Mouse (Mus musculus) testis, adult 2 months (tissue): ENCODE data around the gene Wrnip1. TPM values are rescaled to one million over a fixed set of nuclear protein-coding genes. Genes with fewer than 3 reads are reported as not detected.

Source experiments
- H3K27ac ChIP-seq: fragments of 200-500 bp; 2 replicates; pipeline ENCODE4 v1.5.1; 2012; ENCODE audit warnings: low read depth, low read length; ENCODE audit not compliant: control insufficient read depth, insufficient read depth
- H3K27me3 ChIP-seq: fragments of 200-500 bp; 2 replicates; pipeline ENCODE4 v1.6.1; 2012; ENCODE audit warnings: mild to moderate bottlenecking, low read length, moderate library complexity; ENCODE audit not compliant: control insufficient read depth, insufficient read depth
- H3K36me3 ChIP-seq: fragments of 200-500 bp; 2 replicates; pipeline ENCODE4 v1.6.1; 2012; ENCODE audit warnings: mild to moderate bottlenecking, low read length; ENCODE audit not compliant: control insufficient read depth, insufficient read depth
- H3K4me1 ChIP-seq: fragments of 200-500 bp; 2 replicates; pipeline ENCODE4 v1.6.1; 2012; ENCODE audit warnings: low read length; ENCODE audit not compliant: control insufficient read depth, insufficient read depth
- H3K4me3 ChIP-seq: fragments of 200-500 bp; 2 replicates; pipeline ENCODE4 v1.5.1; 2012; ENCODE audit warnings: low read depth, mild to moderate bottlenecking, low read length, moderate library complexity, mixed read lengths; ENCODE audit not compliant: control insufficient read depth
- CTCF ChIP-seq: fragments of 200-500 bp; IDR thresholded peaks from 2 replicates; pipeline ENCODE4 v1.5.1; 2012; ENCODE audit warnings: low read depth, mild to moderate bottlenecking, inconsistent platforms, low read length, moderate library complexity; ENCODE audit not compliant: control insufficient read depth, insufficient read depth, insufficient replicate concordance
- POLR2A ChIP-seq: fragments of 200-500 bp; IDR thresholded peaks from 2 replicates; pipeline ENCODE4 v1.6.1; 2012; ENCODE audit warnings: low read depth, mild to moderate bottlenecking, inconsistent platforms, low read length, moderate library complexity; ENCODE audit not compliant: control insufficient read depth
- polyA plus RNA-seq: library from polyadenylated mRNA; depleted of rRNA; stranded (reverse); fragments of >200 nt; gene quantifications from 2 replicates; pipeline ENCODE4 v1.2.3, GENCODE M21; 2012

The Wrnip1 gene
- polyA plus RNA-seq, 1 experiment = 6.5 TPM

DNA sequence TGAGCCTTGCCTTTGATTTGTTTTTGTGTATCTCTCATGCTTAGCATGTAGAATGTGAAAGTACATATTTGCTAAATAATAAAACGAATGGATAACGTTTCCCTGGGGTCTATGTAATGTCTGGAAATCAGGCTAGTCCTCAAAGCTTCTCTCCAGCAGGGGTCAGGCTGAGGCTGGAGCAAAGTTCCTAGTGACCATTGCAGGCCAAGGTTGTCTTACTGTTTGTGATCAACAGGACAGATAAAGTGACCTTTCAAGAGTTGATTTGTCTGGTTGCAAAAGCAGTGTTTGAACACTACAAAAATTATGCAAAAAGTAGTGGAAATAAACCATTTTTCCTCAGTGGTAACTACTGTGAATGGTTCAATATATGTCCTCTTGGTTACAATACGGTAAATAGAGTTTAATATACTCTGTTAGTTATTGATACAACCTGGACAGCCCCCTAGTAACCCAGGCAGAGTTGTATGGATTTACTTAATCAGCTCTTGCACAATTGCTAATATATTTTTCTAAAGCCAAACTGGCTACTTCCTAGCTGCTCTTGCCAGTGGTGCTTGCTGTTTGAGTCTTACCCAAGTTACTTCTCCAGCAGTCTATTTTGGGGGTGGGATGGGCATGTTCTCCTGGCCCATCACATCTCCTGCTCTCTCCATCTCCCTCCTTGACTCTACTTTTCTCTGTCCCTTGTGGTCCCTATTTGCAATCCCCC, 25.4 kb downstream of the Wrnip1 start:
- H3K27me3 ChIP-seq = no peaks in the 10 kb centered on the region
- H3K27ac ChIP-seq = no peak overlapping the region
- no peak for TF ChIP-seq CTCF
- no peak for TF ChIP-seq POLR2A
- H3K36me3 ChIP-seq = no peaks in the 10 kb centered on the region
- H3K4me3 ChIP-seq = no peak overlapping the region
- H3K4me1 ChIP-seq = peaks cover 2% of the 10 kb centered on the region

DNA sequence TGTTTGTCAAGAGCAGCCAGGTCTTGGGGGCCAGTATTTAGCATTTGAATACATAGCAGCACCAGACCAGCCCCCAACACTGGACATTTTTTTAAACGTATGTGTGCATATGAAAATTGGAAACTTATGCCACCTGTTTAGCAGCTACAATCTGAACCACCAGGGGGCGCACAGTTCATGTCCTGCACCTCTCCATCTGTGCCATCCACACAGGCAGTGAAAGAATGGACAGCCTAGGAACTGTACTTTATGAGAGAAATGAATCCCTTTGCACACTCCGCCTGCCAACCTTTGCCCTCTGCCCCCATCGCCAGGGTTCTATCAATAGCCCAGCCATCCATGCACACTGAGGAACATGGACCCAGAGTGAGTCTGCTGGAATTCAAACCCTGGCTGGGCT, 26.1 kb downstream of the Wrnip1 start:
- no peak overlapping the region for H3K27ac ChIP-seq
- no peak overlapping the region for H3K4me3 ChIP-seq
- H3K36me3 ChIP-seq = no peaks in the 10 kb centered on the region
- no peaks in the 10 kb centered on the region for H3K27me3 ChIP-seq
- TF ChIP-seq POLR2A (no peak), CTCF (peak; percentile 67; the same call in 1 of the 2 replicates)
- H3K4me1 ChIP-seq = peaks cover 2% of the 10 kb centered on the region

DNA sequence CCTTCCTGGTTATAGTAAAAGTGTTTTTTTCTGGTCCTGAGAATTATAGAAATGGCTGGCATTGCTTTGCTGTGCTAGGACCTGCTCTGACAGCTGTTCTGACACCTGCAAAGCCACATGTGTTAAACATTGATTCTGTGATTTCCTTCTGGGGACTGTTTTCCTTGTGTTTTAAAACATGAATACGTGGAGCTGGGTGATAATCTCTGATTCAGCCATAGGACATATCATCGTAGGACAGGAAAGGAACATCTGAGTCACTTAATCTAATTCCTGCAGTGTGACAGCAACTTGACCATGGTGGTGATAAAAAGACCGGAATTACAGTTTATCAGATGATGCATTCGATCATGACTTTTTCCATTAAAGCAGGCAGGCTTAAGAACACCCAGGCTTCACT, 27.0 kb downstream of the Wrnip1 start:
- TF ChIP-seq POLR2A (no peak), CTCF (no peak)
- Histone ChIP-seq H3K4me3 (no peak overlapping the region), H3K36me3 (no peaks in the 10 kb centered on the region), H3K27me3 (no peaks in the 10 kb centered on the region), H3K4me1 (peaks cover 2% of the 10 kb centered on the region), H3K27ac (no peak overlapping the region)

DNA sequence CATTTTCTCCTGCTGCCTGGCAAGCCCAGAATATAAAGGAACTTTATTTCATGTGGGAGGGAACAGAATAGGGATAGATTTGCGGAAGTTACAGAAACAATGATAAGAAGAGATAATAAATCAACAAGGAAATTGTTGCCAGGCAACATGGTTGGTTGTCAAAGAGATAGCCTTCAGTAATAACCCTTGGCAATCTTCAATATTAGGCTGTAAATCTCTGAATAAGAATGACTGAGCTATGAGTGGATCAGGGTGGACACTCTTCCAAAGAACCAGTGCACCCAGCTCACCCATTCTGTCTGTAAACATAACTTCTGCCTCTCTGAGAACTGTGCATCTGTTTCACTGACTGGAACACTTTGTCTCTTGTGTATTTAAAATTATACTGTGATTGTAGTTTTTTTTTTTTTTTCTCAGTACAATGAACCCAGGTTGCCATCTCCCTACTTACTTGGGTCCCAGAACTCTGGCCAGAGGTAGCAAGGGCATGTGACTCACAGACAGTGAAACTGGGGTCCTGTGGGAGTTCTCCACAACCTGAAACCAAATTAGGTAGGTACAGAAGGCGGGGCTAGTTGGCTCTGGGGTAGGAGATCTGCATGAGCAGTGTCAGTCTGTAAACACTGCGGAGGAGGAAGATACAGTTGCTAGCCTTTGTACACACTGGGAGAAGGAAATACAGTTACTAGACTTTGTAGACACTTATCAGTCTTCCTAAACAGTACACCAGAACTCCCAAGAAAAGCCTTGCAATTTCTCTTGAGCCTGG, 29.9 kb downstream of the Wrnip1 start:
- H3K27ac ChIP-seq = no peak overlapping the region
- TF ChIP-seq CTCF (no peak), POLR2A (no peak)
- no peaks in the 10 kb centered on the region for H3K27me3 ChIP-seq
- peaks cover 2% of the 10 kb centered on the region for H3K4me1 ChIP-seq
- no peaks in the 10 kb centered on the region for H3K36me3 ChIP-seq
- H3K4me3 ChIP-seq = no peak overlapping the region

DNA sequence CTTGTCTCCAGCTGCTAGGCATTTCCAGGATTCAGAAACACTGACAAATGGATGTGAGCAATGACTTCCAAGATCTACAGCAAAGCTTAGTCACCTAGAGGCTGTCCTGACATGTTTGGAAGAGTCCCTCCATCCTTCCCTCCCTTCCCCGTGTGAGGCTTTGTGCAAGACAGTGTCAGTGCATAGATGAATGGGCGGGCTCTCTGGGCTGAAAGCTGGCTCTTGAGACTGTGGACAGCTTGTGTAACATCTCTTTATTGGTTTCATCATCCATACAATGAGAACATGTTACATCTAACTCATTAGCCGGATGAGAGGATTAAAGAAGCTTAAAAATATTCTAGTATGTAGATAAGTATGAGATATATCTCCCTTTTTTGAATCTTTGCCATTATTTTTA, 30.9 kb downstream of the Wrnip1 start:
- H3K4me3 ChIP-seq = no peak overlapping the region
- no peaks in the 10 kb centered on the region for H3K36me3 ChIP-seq
- peaks cover 2% of the 10 kb centered on the region for H3K4me1 ChIP-seq
- no peak overlapping the region; the same call in 1 of the 2 replicates for H3K27ac ChIP-seq
- no peaks in the 10 kb centered on the region for H3K27me3 ChIP-seq
- no peak for TF ChIP-seq CTCF
- no peak for TF ChIP-seq POLR2A

DNA sequence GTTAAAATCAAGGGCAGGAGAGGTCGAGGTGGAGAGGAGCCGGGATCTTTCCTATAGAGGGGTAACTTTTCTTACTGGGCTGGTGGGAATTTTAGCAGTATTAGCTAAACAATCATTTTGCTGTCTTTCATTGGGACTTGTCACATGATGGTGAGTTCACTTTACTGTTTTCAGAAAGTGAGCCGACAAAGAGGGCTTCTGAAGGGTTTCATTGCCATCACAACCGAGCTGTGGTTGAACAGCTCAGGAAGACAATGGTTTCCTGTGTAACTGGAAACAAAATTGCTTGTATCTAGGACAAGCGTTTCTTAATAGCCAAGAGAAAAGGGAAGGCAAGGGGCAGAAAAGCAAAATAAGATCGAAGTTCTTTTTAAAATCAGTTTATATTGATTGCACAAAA, 31.4 kb downstream of the Wrnip1 start:
- Histone ChIP-seq H3K27ac (no peak overlapping the region), H3K4me1 (peaks cover 2% of the 10 kb centered on the region), H3K4me3 (no peak overlapping the region), H3K36me3 (no peaks in the 10 kb centered on the region), H3K27me3 (no peaks in the 10 kb centered on the region)
- TF ChIP-seq POLR2A = no peak

DNA sequence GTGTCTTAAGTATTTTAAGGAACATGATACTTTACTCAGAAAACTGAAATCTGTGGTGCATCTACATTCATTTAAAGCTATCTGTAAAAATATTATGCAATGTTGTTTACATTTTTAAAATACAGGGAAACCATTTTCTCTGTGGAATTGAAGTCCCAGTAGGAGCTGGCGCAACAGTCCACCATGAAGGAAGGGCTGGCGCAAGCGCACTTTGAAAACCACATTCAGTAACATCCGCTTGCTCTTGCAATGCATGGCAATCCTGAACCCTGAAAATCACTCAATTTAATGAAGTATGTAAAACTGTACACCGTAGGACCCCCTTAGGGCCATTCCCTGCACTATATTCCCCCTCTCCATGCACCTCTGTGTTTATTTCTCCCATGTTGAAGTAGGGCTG, 32.7 kb downstream of the Wrnip1 start:
- TF ChIP-seq CTCF (no peak), POLR2A (no peak)
- H3K4me1 ChIP-seq = peaks cover 2% of the 10 kb centered on the region
- no peaks in the 10 kb centered on the region for H3K36me3 ChIP-seq

DNA sequence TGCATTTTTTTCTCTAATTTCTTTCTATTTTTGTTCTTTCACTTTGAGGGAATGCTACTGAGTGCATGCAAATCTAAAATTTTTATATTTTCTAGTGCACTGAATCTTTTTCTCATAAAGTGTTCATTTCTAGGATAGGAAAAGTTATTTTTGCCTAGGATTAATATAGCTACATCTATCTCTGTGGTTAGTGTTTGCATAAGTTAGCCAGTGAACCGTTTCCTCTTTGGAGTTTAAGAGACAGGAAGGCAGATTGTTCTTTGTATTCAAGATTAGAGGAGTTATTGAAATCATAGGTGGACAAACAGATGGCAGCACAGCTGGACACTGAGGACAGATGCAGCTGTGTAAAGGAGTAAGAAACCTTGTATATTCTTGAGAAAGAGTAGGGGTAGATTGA, 37.5 kb downstream of the Wrnip1 start:
- Histone ChIP-seq H3K4me1 (no peaks in the 10 kb centered on the region), H3K27ac (no peak overlapping the region), H3K27me3 (no peaks in the 10 kb centered on the region), H3K36me3 (no peaks in the 10 kb centered on the region), H3K4me3 (no peak overlapping the region)
- TF ChIP-seq CTCF (no peak), POLR2A (no peak)

More for the DNA sequence above, 32.7 kb downstream of the Wrnip1 start:
- H3K27ac ChIP-seq = no peak overlapping the region
- no peaks in the 10 kb centered on the region for H3K27me3 ChIP-seq
- no peak overlapping the region for H3K4me3 ChIP-seq
